Mouse (Mus musculus) ES-E14 (cell line): ENCODE data around the gene Cope. TPM values are rescaled to one million over a fixed set of nuclear protein-coding genes. Genes with fewer than 3 reads are reported as not detected.

Experiments used
- DNase-seq: peaks from one replicate; pipeline ENCODE4 v3.0.0-alpha.2; 2013; ENCODE audit warnings: low read depth, low spot score
- H3K27ac ChIP-seq: 2 replicates; pipeline ENCODE4 v1.5.1; 2012; ENCODE audit warnings: low read depth, mild to moderate bottlenecking, low read length, moderate library complexity, mixed read lengths; ENCODE audit not compliant: poor library complexity, insufficient read depth, severe bottlenecking
- H3K36me3 ChIP-seq: 2 replicates; pipeline ENCODE4 v1.6.1; 2012; ENCODE audit warnings: mild to moderate bottlenecking, low read length, moderate library complexity, mixed read lengths; ENCODE audit not compliant: control insufficient read depth, poor library complexity, insufficient read depth, severe bottlenecking
- H3K4me1 ChIP-seq, 2 experiments: fragments of 150-350 bp in 1 of 2; sonication (generic) in 1 of 2; 2 replicates each; pipeline ENCODE4 v1.6.1; 2012; ENCODE audit warnings: low read length in 2 of 2, mild to moderate bottlenecking in 1 of 2, mixed read lengths in 1 of 2; ENCODE audit not compliant: control insufficient read depth in 2 of 2, insufficient read depth in 2 of 2, poor library complexity in 1 of 2
- H3K4me3 ChIP-seq, 2 experiments: fragments of 150-350 bp in 1 of 2; sonication (generic) in 1 of 2; 2 replicates each; pipeline ENCODE4 v1.5.1; 2012; ENCODE audit warnings: low read length in 2 of 2, low read depth in 1 of 2, mild to moderate bottlenecking in 1 of 2, mixed read lengths in 1 of 2; ENCODE audit not compliant: insufficient read depth in 1 of 2, poor library complexity in 1 of 2, severe bottlenecking in 1 of 2
- H3K9ac ChIP-seq: 2 replicates; pipeline ENCODE4 v1.6.1; 2012; ENCODE audit warnings: low read depth, mild to moderate bottlenecking, low read length, mixed read lengths; ENCODE audit not compliant: poor library complexity, insufficient read depth, severe bottlenecking
- H3K9me3 ChIP-seq: fragments of 150-350 bp; sonication (generic); 2 replicates; pipeline ENCODE4 v1.6.1; 2012; ENCODE audit warnings: low read depth, mild to moderate bottlenecking, low read length; ENCODE audit not compliant: control insufficient read depth, insufficient read depth
- CHD2 ChIP-seq: IDR thresholded peaks from 2 replicates; pipeline ENCODE4 v1.6.1; 2014; ENCODE audit warnings: mild to moderate bottlenecking, low read depth, low read length, inconsistent platforms
- HCFC1 ChIP-seq: IDR thresholded peaks from 2 replicates; pipeline ENCODE4 v1.6.1; 2012; ENCODE audit warnings: low read length, inconsistent platforms, borderline replicate concordance; ENCODE audit not compliant: insufficient read depth
- MAFK ChIP-seq: IDR thresholded peaks from 2 replicates; pipeline ENCODE4 v1.6.1; 2014; ENCODE audit warnings: mild to moderate bottlenecking, low read depth, low read length, inconsistent platforms; ENCODE audit not compliant: insufficient read depth
- ZC3H11A ChIP-seq: IDR thresholded peaks from 2 replicates; pipeline ENCODE4 v1.6.1; 2012; ENCODE audit warnings: low read depth, mild to moderate bottlenecking, inconsistent platforms, low read length, borderline replicate concordance
- ZNF384 ChIP-seq: IDR thresholded peaks from 2 replicates; pipeline ENCODE4 v1.6.1; 2012; ENCODE audit warnings: low read depth, low read length, inconsistent platforms
- in situ Hi-C, 2 experiments: fragments of 600-800 bp; cut with MboI; formaldehyde crosslinking; loops; one replicate each; pipeline ENCODE4 v1.15.1; 2025; ENCODE audit warnings: low sequenced_read_pairs in 2 of 2, inconsistent platforms in 1 of 2; ENCODE audit not compliant: unreplicated experiment in 2 of 2
- total RNA-seq: library from RNA; depleted of rRNA; stranded (reverse); fragments of 300-350 nt; gene quantifications from 2 replicates; pipeline ENCODE4 v1.2.3, GENCODE M21; 2012

Cope gene
- total RNA-seq, 1 experiment: 101 TPM

DNA sequence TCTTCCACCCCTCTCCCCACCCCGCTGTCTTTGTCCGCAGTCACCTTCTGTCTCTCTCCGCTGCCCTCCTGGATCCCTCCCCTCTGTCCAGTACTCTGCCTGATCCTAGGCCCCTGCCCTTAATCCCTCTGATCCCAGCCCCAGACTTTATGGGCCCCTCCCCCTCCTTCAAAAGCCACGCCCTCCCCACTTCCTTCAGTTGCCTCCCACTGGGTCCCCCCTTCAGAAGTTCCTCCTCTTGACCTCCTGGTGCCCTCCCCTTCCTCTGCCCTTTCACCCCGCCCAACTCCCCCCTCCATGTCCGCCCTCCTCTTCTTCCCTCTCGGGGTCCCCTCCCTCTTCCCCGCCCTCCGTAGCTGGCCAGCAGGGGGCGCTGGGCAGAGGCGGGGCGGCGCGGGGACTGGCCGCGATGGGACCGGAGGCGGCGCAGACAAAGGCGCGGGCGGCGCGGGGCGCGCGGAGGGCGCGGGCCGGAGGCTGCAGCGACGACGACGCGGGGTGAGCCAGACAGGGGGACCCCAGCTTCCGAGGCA lies 19.6 kb upstream of the Cope start, which contains the start of gene Homer3:
Homer3 (plus strand) TSS at position 225 of the 533 bp plus-strand sequence.
- Histone ChIP-seq H3K36me3 (peaks cover 21% of the 10 kb centered on the region; the same call in 1 of the 2 replicates), H3K9me3 (no peaks in the 10 kb centered on the region), H3K9ac (peak within 1 kb of the TSS; percentile 86), H3K4me3 (peak within 1 kb of the TSS; percentile 91 to 95), H3K4me1 (peaks cover 4 to 26% of the 10 kb centered on the region in 2 experiments; a peak in 3 of 4 replicates), H3K27ac (peak within 1 kb of the TSS; percentile 63; the same call in 1 of the 2 replicates)
- TF ChIP-seq MAFK (no peak), ZNF384 (no peak), ZC3H11A (no peak), HCFC1 (no peak), CHD2 (no peak)
- in situ Hi-C loops: no loop called here
- peak; percentile 96 for DNase-seq

DNA sequence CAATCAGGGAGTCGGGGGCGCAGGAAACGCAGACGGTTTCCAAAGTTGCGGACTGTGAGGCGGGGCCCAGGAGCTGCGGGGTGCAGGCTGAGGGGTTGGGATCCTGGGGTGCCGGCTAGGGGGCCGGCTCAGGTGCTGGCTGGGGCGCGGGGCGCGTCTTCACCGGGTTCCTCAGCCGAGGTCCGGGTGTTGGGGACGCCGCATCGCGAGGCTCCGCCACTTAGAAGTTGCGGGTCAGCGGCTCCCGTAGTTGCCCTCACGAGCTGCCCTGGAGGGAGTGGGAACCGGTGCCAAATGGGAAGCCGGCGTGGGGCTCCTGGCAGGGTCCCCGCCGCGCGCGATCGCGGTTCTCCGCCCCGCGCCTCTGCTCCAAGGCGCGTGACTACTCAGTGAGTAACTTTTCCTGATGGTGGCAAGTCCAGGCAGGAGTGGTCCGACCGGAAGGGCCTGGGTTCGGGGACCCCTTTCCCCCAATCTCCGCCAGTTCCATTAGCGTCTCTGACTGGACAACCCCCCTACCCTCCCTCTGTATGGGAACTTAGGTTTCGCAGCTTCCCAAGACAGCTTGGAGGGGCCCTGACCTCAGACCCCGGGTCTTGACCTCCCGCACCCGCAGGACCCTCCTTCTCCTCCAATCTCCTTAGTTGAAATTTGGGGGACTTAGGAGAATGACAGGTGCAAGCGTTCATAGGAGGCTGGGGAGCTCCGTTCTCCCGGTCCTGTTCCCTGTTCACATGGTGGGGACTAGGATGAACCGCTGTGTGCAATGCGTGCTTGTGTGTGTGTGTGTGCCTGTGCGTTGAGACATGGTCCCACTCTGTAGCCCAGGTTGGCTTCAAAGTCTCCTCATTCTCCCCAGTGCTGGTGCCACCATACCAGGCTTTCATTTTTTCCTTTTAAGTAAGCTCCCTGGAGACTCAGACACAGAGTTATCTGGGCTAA lies 18.9 kb upstream of the Cope start:
- H3K4me1 ChIP-seq: peaks cover 4 to 24% of the 10 kb centered on the region in 2 experiments; a peak in 3 of 4 replicates
- peak overlapping the region; percentile 91 to 95 for H3K4me3 ChIP-seq
- H3K9me3 ChIP-seq: no peaks in the 10 kb centered on the region
- TF ChIP-seq CHD2 (no peak), HCFC1 (no peak), ZNF384 (no peak), ZC3H11A (no peak), MAFK (no peak)
- DNase-seq: no peak
- H3K36me3 ChIP-seq: peaks cover 22% of the 10 kb centered on the region; the same call in 1 of the 2 replicates
- H3K9ac ChIP-seq: peak overlapping the region; percentile 86
- H3K27ac ChIP-seq: peak overlapping the region; percentile 63; the same call in 1 of the 2 replicates
- in situ Hi-C loops: no loop called here

DNA sequence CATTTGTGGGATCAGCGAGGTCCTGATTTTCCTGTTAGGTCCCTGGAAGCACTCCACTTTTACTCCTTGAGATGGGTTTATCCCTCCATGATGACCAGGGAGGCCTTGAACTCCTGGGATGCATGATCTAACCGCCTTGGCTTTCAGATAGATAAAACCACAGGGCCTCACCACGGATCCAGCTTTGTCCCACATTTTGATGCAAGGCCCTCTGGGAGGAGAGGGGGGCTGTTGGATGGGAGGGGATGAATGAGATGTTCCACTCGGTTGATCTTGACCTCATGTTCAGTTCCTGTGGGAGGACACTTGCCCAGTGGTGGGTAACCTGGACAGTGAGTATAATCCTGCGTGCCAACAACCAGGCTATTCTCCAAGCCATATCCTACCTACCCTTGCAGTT lies 17.9 kb upstream of the Cope start:
- Histone ChIP-seq H3K9me3 (no peaks in the 10 kb centered on the region), H3K9ac (no peak overlapping the region), H3K4me3 (no peak overlapping the region), H3K4me1 (peaks cover 4 to 22% of the 10 kb centered on the region in 2 experiments; a peak in 3 of 4 replicates), H3K27ac (no peak overlapping the region), H3K36me3 (peaks cover 25% of the 10 kb centered on the region; the same call in 1 of the 2 replicates)
- no peak for TF ChIP-seq HCFC1
- no peak for TF ChIP-seq MAFK
- TF ChIP-seq ZC3H11A: no peak
- no peak for TF ChIP-seq CHD2
- in situ Hi-C loops: no loop called here
- no peak for DNase-seq

DNA sequence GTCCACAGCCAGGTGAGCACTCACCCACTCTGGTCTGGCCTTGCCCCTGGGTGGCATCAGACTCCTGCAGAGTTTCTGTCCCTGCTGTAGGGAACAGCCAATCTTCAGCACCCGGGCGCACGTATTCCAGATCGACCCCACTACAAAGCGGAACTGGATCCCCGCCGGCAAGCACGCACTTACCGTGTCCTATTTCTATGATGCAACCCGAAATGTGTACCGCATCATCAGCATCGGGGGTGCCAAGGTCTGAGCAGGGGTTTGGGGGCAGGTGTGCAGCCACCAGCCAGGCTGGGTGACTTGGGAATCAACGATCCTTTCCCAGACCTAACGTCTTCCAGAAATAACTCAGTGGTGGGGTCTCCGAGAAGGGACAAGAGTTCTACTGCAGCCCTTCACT lies 17.0 kb upstream of the Cope start:
- DNase-seq: no peak
- peaks cover 4 to 21% of the 10 kb centered on the region in 2 experiments; a peak in 3 of 4 replicates for H3K4me1 ChIP-seq
- no peak overlapping the region for H3K4me3 ChIP-seq
- H3K9ac ChIP-seq: no peak overlapping the region
- no peak overlapping the region for H3K27ac ChIP-seq
- in situ Hi-C loops: no loop called here
- H3K9me3 ChIP-seq: no peaks in the 10 kb centered on the region
- no peak for TF ChIP-seq MAFK
- no peak for TF ChIP-seq CHD2
- no peak for TF ChIP-seq ZC3H11A
- no peak for TF ChIP-seq ZNF384
- TF ChIP-seq HCFC1: no peak
- H3K36me3 ChIP-seq: peaks cover 30% of the 10 kb centered on the region; the same call in 1 of the 2 replicates
